Mouse (Mus musculus): ENCODE measurements around the gene Trim50. TPM values are rescaled to one million over a fixed set of nuclear protein-coding genes. Genes with fewer than 3 reads are reported as not detected.

The Trim50 gene
- polyA plus RNA-seq, 1 experiment from 2014 or later: not detected

DNA sequence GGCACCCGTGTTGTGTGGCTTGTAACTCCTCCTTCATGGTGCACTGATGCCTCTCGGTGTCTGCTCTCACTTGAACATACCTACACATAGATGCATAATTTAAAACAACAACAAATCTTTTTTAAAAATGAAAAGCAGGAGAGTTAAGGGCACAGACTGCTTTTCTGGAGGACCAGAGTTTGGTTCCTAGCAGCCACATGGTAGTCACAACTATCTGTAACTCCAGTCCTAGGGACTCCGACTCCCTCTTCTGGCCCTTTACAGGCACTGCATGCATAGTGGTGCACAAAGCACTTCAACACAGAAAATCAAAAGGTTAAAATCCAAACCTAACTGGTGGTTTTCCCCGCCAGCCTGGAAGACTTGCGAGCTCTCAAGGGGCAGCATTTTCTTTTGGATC lies 20.5 kb downstream of the Trim50 start:
- Histone ChIP-seq H3K4me3 (no peak overlapping the region), H3K27me3 (ENCODE audit: poor library complexity, severe bottlenecking) (no peaks in the 10 kb centered on the region), H3K9me3 (peaks cover 7% of the 10 kb centered on the region), H3K4me1 (peaks cover 20% of the 10 kb centered on the region), H3K27ac (no peak overlapping the region), H3K36me3 (replicated peaks) (peaks cover 76% of the 10 kb centered on the region)
- no peak for DNase-seq (ENCODE audit: extremely low spot score, low spot score)
- 94% methylated on average over 5 of the region's 5 CpGs for WGBS

DNA sequence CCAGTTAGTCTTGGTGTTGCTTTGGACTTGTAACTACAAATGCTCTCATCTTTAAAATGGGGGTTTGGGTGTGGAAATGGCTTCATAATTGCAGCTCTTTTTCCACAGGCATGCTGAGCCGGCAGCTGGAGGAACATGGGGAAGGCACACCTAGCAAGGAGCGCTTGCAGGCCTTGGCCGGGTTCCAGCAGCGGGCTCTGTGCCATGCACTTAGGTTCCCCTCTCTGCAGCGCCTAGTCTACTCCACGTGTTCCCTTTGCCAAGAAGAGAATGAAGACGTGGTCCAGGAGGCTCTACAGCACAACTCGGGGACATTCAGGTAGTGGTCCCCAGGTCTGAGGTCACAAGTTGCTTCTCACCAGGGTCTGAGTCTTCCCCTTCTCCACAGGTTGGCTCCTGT lies 22.1 kb downstream of the Trim50 start:
- 92% methylated on average over 8 of the region's 8 CpGs for WGBS
- DNase-seq (ENCODE audit: extremely low spot score, low spot score): no peak
- H3K27me3 ChIP-seq (ENCODE audit: poor library complexity, severe bottlenecking): no peaks in the 10 kb centered on the region
- no peak overlapping the region for H3K4me3 ChIP-seq
- no peak overlapping the region for H3K27ac ChIP-seq
- H3K4me1 ChIP-seq: peaks cover 12% of the 10 kb centered on the region
- H3K36me3 ChIP-seq (replicated peaks): peaks cover 91% of the 10 kb centered on the region
- peaks cover 7% of the 10 kb centered on the region for H3K9me3 ChIP-seq

GRCm38 (mm10) chr5:135376341-135376740 lies 23.2 kb downstream of the Trim50 start:
- Histone ChIP-seq H3K4me3 (no peak overlapping the region), H3K9me3 (peaks cover 7% of the 10 kb centered on the region), H3K27ac (no peak overlapping the region), H3K4me1 (no peaks in the 10 kb centered on the region), H3K36me3 (replicated peaks) (peaks cover 100% of the 10 kb centered on the region), H3K27me3 (ENCODE audit: poor library complexity, severe bottlenecking) (no peaks in the 10 kb centered on the region)
- DNase-seq (ENCODE audit: extremely low spot score, low spot score): no peak
- WGBS: 73% methylated on average over 2 of the region's 2 CpGs

GRCm38 (mm10) chr5:135380681-135381080 lies 27.6 kb downstream of the Trim50 start:
- no peaks in the 10 kb centered on the region for H3K4me1 ChIP-seq
- WGBS: 96% methylated on average over 4 of the region's 4 CpGs
- H3K9me3 ChIP-seq: no peaks in the 10 kb centered on the region
- no peak overlapping the region for H3K27ac ChIP-seq
- H3K36me3 ChIP-seq (replicated peaks): peaks cover 100% of the 10 kb centered on the region
- no peaks in the 10 kb centered on the region for H3K27me3 ChIP-seq (ENCODE audit: poor library complexity, severe bottlenecking)
- no peak overlapping the region for H3K4me3 ChIP-seq
- no peak for DNase-seq (ENCODE audit: extremely low spot score, low spot score)

- Histone ChIP-seq H3K36me3 (replicated peaks) (peaks cover 99% of the 10 kb centered on the region), H3K27me3 (ENCODE audit: poor library complexity, severe bottlenecking) (no peaks in the 10 kb centered on the region), H3K4me3 (no peak overlapping the region), H3K27ac (no peak overlapping the region), H3K9me3 (no peaks in the 10 kb centered on the region), H3K4me1 (no peaks in the 10 kb centered on the region)
- WGBS: 93% methylated on average over 10 of the region's 10 CpGs
- no peak for DNase-seq (ENCODE audit: extremely low spot score, low spot score)
These were observed 28.3 kb downstream of the Trim50 start for GRCm38 (mm10) chr5:135381356-135381925.

- DNase-seq (ENCODE audit: extremely low spot score, low spot score): no peak
- Histone ChIP-seq H3K4me3 (no peak overlapping the region), H3K36me3 (replicated peaks) (peaks cover 99% of the 10 kb centered on the region), H3K9me3 (no peaks in the 10 kb centered on the region), H3K27me3 (ENCODE audit: poor library complexity, severe bottlenecking) (no peaks in the 10 kb centered on the region), H3K4me1 (no peaks in the 10 kb centered on the region), H3K27ac (no peak overlapping the region)
- 91% methylated on average over 7 of the region's 7 CpGs for WGBS
These were observed 29.7 kb downstream of the Trim50 start for GRCm38 (mm10) chr5:135382746-135383145.

DNA sequence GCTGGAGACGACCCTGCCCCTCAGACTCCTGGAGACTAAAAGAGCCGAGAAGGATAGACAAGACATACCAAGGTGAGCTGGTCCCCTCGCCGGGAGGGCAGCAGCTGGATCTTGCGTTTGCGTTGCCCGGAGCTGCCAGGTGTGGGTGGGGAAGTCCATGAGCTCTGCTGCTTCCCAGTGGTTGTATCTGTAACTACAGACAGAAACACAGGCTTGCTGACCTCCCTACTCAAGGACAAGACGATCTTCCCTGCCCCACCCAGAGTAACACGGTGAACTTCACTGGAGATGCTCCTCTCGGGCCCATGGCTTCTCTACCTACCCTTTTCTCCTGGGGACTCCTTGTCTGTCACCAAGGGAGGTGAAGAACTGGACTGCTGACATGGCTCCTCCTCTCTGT lies 30.7 kb downstream of the Trim50 start:
- H3K27ac ChIP-seq: no peak overlapping the region
- WGBS: 89% methylated on average over 10 of the region's 10 CpGs
- H3K27me3 ChIP-seq (ENCODE audit: poor library complexity, severe bottlenecking): no peaks in the 10 kb centered on the region
- DNase-seq (ENCODE audit: extremely low spot score, low spot score): no peak
- peaks cover 99% of the 10 kb centered on the region for H3K36me3 ChIP-seq (replicated peaks)
- no peak overlapping the region for H3K4me3 ChIP-seq
- H3K4me1 ChIP-seq: no peaks in the 10 kb centered on the region
- H3K9me3 ChIP-seq: no peaks in the 10 kb centered on the region

GRCm38 (mm10) chr5:135394004-135394823 lies 41.1 kb downstream of the Trim50 start, which contains the start of gene Pom121:
TSS of gene Pom121 (minus strand) at chr5:135394546.
- 0 out of 2 replicates have a peak, but pooled peaks cover 3% of the 10 kb centered on the region for H3K27me3 ChIP-seq (ENCODE audit: poor library complexity, severe bottlenecking)
- under 1% methylated on average over 108 of the region's 110 CpGs for WGBS
- no peaks in the 10 kb centered on the region for H3K9me3 ChIP-seq
- H3K4me1 ChIP-seq: peaks cover 20% of the 10 kb centered on the region
- H3K4me3 ChIP-seq: peak within 1 kb of the TSS; percentile 99
- peak; percentile 83 for DNase-seq (ENCODE audit: extremely low spot score, low spot score)
- H3K27ac ChIP-seq: peak within 1 kb of the TSS; percentile 97
- H3K36me3 ChIP-seq (replicated peaks): peaks cover 37% of the 10 kb centered on the region

DNA sequence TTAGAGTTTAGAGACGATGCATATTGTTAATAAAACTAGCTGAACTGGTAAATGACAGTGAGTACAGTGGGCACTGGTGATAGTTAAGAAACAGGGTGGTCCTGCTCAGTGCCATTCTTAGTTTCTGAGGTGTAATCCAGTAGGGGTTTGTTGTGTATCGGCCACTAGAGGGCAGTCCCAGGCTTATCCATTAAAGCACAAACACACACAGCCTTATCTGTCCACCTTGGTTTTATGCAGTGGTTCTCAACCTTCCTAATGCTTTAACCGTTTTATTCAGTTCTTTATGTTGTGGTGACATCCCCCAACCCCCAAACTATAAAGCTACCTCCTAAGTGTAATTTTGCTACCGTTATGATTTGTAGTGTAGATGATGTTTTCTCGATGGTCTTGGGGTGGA lies 42.7 kb downstream of the Trim50 start:
- Histone ChIP-seq H3K27ac (no peak overlapping the region), H3K4me1 (peaks cover 20% of the 10 kb centered on the region), H3K36me3 (replicated peaks) (peaks cover 20% of the 10 kb centered on the region), H3K27me3 (ENCODE audit: poor library complexity, severe bottlenecking) (0 out of 2 replicates have a peak, but pooled peaks cover 3% of the 10 kb centered on the region), H3K9me3 (no peaks in the 10 kb centered on the region), H3K4me3 (no peak overlapping the region)
- DNase-seq (ENCODE audit: extremely low spot score, low spot score): peak; percentile 34
- WGBS: 53% methylated on average over 5 of the region's 5 CpGs

DNA sequence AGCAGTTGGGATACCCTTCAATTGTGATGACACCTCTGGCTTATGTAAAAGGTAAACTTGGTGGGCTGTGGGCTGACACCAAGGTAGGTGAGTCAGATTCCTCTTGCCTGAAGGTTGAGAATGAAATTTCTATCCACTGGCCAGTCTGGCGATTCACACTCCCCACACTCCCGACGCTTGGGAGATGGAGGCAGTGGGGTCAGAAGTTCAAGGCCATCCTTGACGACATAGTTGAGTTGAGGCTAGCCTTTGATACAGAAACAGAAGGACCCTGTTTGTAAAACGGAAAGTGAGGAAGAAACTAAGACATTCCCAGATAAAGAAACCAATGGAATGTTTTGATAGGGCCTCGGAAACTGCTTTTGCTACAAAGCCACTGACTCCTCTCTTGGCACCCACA lies 46.3 kb downstream of the Trim50 start:
- Histone ChIP-seq H3K27me3 (ENCODE audit: poor library complexity, severe bottlenecking) (0 out of 2 replicates have a peak, but pooled peaks cover 3% of the 10 kb centered on the region), H3K4me1 (peaks cover 6% of the 10 kb centered on the region), H3K9me3 (peaks cover 2% of the 10 kb centered on the region; the same call in 1 of the 2 replicates), H3K36me3 (replicated peaks) (no peaks in the 10 kb centered on the region), H3K27ac (no peak overlapping the region), H3K4me3 (no peak overlapping the region)
- 77% methylated on average over 6 of the region's 6 CpGs for WGBS
- DNase-seq (ENCODE audit: extremely low spot score, low spot score): no peak

DNA sequence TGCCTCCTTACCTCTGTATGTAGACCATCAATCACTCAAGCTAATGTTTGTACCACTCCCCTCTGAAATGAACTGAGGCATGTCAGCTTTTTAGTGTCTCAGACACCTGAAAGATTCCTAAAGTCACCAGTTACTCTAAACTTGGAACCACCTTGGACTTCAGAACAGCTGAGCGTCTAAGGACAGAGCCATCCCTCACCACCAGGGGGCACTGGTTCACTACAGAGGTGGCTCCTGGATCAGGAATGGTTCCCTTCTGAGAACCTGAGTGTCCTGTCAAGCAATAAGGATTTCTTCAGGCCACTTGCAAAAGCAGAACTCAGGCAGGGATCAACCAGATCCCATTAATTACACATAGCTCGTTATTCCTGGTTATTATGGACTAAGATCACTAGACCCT lies 47.1 kb downstream of the Trim50 start:
- Histone ChIP-seq H3K27me3 (ENCODE audit: poor library complexity, severe bottlenecking) (0 out of 2 replicates have a peak, but pooled peaks cover 3% of the 10 kb centered on the region), H3K4me3 (no peak overlapping the region), H3K27ac (no peak overlapping the region), H3K4me1 (peaks cover 6% of the 10 kb centered on the region; the same call in 1 of the 2 replicates), H3K36me3 (replicated peaks) (no peaks in the 10 kb centered on the region), H3K9me3 (peaks cover 2% of the 10 kb centered on the region; the same call in 1 of the 2 replicates)
- DNase-seq (ENCODE audit: extremely low spot score, low spot score): peak; percentile 71
- 13% methylated on average over 2 of the region's 2 CpGs for WGBS

DNA sequence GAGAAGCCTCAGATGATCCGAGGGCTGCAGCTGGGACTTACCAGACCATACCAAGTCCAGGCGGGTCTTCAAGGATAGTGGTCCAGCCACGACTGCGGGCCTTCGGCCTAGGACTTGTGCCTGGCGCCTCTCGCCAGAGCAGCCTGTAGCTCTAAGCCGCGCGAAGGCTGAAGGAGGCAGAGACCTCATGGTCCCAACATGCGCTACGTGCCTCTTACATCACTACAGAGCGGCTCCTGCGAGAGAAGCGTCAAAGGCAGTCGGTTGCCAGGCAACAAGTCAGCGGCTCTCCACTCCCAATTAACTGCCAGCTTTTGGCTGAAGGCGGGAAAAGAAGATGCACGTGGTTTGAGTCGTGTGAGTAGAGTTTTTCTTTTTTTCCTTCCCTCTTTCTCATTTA lies 51.5 kb downstream of the Trim50 start:
- Histone ChIP-seq H3K27ac (no peak overlapping the region), H3K4me3 (no peak overlapping the region), H3K9me3 (peaks cover 2% of the 10 kb centered on the region; the same call in 1 of the 2 replicates), H3K27me3 (ENCODE audit: poor library complexity, severe bottlenecking) (no peaks in the 10 kb centered on the region), H3K4me1 (peaks cover 6% of the 10 kb centered on the region; the same call in 1 of the 2 replicates), H3K36me3 (replicated peaks) (peaks cover 10% of the 10 kb centered on the region)
- WGBS: 36% methylated on average over 20 of the region's 20 CpGs
- peak; percentile 47 for DNase-seq (ENCODE audit: extremely low spot score, low spot score)

DNA sequence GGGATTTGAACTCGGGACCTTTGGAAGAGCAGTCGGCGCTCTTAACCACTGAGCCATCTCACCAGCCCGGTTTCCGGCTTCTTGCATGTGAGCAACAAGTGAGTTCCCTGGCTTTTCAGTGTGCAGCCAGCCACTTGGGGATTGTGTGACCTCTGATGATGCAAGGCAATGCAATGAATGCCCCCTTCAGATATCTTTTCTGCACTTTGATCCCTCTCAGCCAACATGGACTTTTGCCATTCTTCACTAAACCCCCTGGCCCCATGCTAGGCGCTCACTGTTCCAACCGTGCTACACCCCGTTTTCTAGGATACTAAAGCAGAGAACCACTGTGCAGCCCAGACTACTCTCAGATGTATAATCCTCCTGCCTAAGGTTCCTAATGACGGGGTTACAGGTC lies 52.3 kb downstream of the Trim50 start:
- Histone ChIP-seq H3K36me3 (replicated peaks) (peaks cover 18% of the 10 kb centered on the region), H3K4me1 (peaks cover 6% of the 10 kb centered on the region; the same call in 1 of the 2 replicates), H3K9me3 (peaks cover 2% of the 10 kb centered on the region; the same call in 1 of the 2 replicates), H3K27ac (no peak overlapping the region), H3K27me3 (ENCODE audit: poor library complexity, severe bottlenecking) (no peaks in the 10 kb centered on the region), H3K4me3 (no peak overlapping the region)
- no peak for DNase-seq (ENCODE audit: extremely low spot score, low spot score)
- 76% methylated on average over 9 of the region's 9 CpGs for WGBS

Data from forebrain, embryonic 10.5 days (tissue).